Mouse (Mus musculus): Measurements from ENCODE around the gene Myoc. TPM values are rescaled to one million over a fixed set of nuclear protein-coding genes. Genes with fewer than 3 reads are reported as not detected.

Gene Myoc
- polyA plus RNA-seq, 1 experiment, result not detected

DNA sequence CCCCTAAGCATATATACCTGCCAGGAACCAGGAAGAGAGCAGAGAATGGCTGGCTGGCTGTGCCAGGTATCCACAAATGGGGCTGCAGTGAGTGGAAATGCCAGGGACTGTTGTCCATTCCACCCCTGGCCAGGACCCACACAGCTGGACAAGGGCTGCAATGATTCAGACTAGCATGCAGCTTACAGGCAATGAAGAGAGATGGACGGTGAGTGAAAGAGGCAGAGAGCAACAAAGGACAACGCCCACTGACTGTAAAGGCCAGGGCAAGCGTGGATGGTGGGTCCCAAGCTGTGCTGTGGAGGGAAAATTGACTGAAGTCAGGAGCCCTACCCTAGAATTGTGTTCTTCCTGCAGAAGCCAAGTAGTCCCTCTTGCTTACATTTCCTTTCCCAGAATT, 2.4 kb upstream of the Myoc start:
- Histone ChIP-seq H3K36me3 (ENCODE audit: control insufficient read depth, insufficient read depth, low read length) (no peaks in the 10 kb centered on the region), H3K27me3 (ENCODE audit: control insufficient read depth, insufficient read depth, low read length) (no peaks in the 10 kb centered on the region), H3K4me1 (ENCODE audit: control insufficient read depth, insufficient read depth, insufficient read length) (no peaks in the 10 kb centered on the region), H3K27ac (ENCODE audit: insufficient read depth, low read length) (no peak overlapping the region), H3K4me3 (ENCODE audit: extremely low read depth, insufficient read depth, insufficient read length) (no peak overlapping the region)
- DNase-seq (ENCODE audit: low read depth in 1 of 2, low spot score in 2 of 2), result no peak
- TF ChIP-seq POLR2A (IDR thresholded peaks at IDR 0.05; ENCODE audit: low read depth, low read length) (no peak), CTCF (IDR thresholded peaks at IDR 0.05; ENCODE audit: extremely low read depth, insufficient read depth, insufficient read length, insufficient replicate concordance) (no peak)
- WGBS, result 75% methylated on average over 3 of the region's 3 CpGs

DNA sequence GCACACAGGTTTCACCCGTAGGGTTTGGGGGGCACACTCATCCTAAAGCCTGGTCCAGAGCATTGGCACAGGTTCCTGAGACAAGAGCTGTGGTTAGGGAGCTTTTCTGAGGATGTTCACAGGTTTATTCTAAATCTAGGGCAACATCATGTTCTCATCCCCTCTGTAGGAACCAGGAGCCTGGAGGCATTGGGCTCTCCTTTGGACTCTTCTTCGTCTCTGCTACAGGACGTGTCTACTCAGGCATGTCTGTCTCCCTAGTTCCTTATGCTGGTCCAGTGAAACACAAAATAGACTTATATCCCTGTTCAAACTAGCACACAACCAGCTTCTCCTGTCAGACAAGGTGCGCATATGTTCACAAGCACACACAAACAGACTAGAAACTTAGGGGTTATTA, 420 bp upstream of the Myoc start:
- Histone ChIP-seq H3K4me3 (ENCODE audit: extremely low read depth, insufficient read depth, insufficient read length) (no peak overlapping the region), H3K27ac (ENCODE audit: insufficient read depth, low read length) (no peak overlapping the region), H3K4me1 (ENCODE audit: control insufficient read depth, insufficient read depth, insufficient read length) (no peaks in the 10 kb centered on the region), H3K27me3 (ENCODE audit: control insufficient read depth, insufficient read depth, low read length) (no peaks in the 10 kb centered on the region), H3K36me3 (ENCODE audit: control insufficient read depth, insufficient read depth, low read length) (no peaks in the 10 kb centered on the region)
- no peak for TF ChIP-seq CTCF (IDR thresholded peaks at IDR 0.05; ENCODE audit: extremely low read depth, insufficient read depth, insufficient read length, insufficient replicate concordance)
- no peak for TF ChIP-seq POLR2A (IDR thresholded peaks at IDR 0.05; ENCODE audit: low read depth, low read length)
- WGBS, result 87% methylated on average over 4 of the region's 4 CpGs
- DNase-seq (ENCODE audit: low read depth in 1 of 2, low spot score in 2 of 2), result no peak

DNA sequence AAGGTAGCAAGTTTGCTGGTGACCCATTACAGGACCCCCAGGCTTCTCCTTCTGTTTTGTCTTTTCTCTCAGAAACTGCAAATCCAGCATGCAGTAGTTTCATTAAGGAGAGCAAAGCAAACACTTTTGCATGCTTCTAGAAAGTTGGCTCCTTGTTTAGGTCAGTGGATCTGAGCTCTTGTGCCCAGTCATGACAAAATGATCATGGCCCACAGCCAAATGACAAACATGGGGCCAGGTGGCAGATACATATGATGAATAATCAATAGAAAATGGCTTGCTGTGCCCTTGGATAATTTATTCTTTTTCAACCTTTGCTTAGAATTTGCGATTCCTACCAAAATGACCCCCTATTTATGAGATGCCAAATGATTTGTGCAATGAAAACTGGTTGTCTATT, 906 bp downstream of the Myoc start:
- no peak for DNase-seq (ENCODE audit: low read depth in 1 of 2, low spot score in 2 of 2)
- no peaks in the 10 kb centered on the region for H3K36me3 ChIP-seq (ENCODE audit: control insufficient read depth, insufficient read depth, low read length)
- no peak for TF ChIP-seq CTCF (IDR thresholded peaks at IDR 0.05; ENCODE audit: extremely low read depth, insufficient read depth, insufficient read length, insufficient replicate concordance)
- TF ChIP-seq POLR2A (IDR thresholded peaks at IDR 0.05; ENCODE audit: low read depth, low read length), result no peak
- H3K27me3 ChIP-seq (ENCODE audit: control insufficient read depth, insufficient read depth, low read length), result no peaks in the 10 kb centered on the region
- WGBS, result 93% methylated on average over 1 of the region's 1 CpGs
- no peak overlapping the region for H3K27ac ChIP-seq (ENCODE audit: insufficient read depth, low read length)
- H3K4me3 ChIP-seq (ENCODE audit: extremely low read depth, insufficient read depth, insufficient read length), result no peak overlapping the region
- H3K4me1 ChIP-seq (ENCODE audit: control insufficient read depth, insufficient read depth, insufficient read length), result no peaks in the 10 kb centered on the region

- H3K4me1 ChIP-seq (ENCODE audit: control insufficient read depth, insufficient read depth, insufficient read length), result no peaks in the 10 kb centered on the region
- no peaks in the 10 kb centered on the region for H3K27me3 ChIP-seq (ENCODE audit: control insufficient read depth, insufficient read depth, low read length)
- WGBS, result 88% methylated on average over 3 of the region's 3 CpGs
- TF ChIP-seq CTCF (IDR thresholded peaks at IDR 0.05; ENCODE audit: extremely low read depth, insufficient read depth, insufficient read length, insufficient replicate concordance), result no peak
- H3K4me3 ChIP-seq (ENCODE audit: extremely low read depth, insufficient read depth, insufficient read length), result no peak overlapping the region
- H3K36me3 ChIP-seq (ENCODE audit: control insufficient read depth, insufficient read depth, low read length), result no peaks in the 10 kb centered on the region
- no peak for DNase-seq (ENCODE audit: low read depth in 1 of 2, low spot score in 2 of 2)
- no peak overlapping the region for H3K27ac ChIP-seq (ENCODE audit: insufficient read depth, low read length)
Measured at GRCm38 (mm10) chr1:162642591-162642990, 3.6 kb downstream of the Myoc start.

DNA sequence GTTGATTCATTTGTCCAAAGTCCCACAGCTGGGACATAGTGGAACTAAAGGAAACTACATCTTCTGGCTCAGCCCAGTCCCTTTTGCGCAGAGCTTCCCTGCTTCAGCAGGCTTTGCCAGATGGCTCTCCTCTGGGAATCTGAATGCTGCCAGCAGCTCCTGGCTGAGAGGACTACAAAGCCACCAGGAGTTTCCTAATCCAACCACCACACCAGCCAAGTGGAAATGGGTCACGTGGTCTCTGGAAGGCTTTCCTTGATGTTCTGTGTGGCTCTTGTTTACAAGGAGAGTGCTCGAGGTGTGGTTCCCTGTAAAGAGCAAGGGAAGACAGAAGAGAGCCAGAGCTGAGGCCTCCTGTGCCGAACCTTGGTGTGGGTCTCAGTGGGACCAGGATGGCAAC, 4.8 kb downstream of the Myoc start:
- TF ChIP-seq POLR2A (IDR thresholded peaks at IDR 0.05; ENCODE audit: low read depth, low read length), result no peak
- no peak for TF ChIP-seq CTCF (IDR thresholded peaks at IDR 0.05; ENCODE audit: extremely low read depth, insufficient read depth, insufficient read length, insufficient replicate concordance)
- DNase-seq (ENCODE audit: low read depth in 1 of 2, low spot score in 2 of 2), result no peak
- 55% methylated on average over 4 of the region's 4 CpGs for WGBS

GRCm38 (mm10) chr1:162646083-162646686, 7.2 kb downstream of the Myoc start:
- H3K27ac ChIP-seq (ENCODE audit: insufficient read depth, low read length), result no peak overlapping the region
- DNase-seq (ENCODE audit: low read depth in 1 of 2, low spot score in 2 of 2), result no peak
- no peaks in the 10 kb centered on the region for H3K36me3 ChIP-seq (ENCODE audit: control insufficient read depth, insufficient read depth, low read length)
- 79% methylated on average over 10 of the region's 10 CpGs for WGBS
- H3K4me3 ChIP-seq (ENCODE audit: extremely low read depth, insufficient read depth, insufficient read length), result no peak overlapping the region
- no peaks in the 10 kb centered on the region for H3K27me3 ChIP-seq (ENCODE audit: control insufficient read depth, insufficient read depth, low read length)
- no peaks in the 10 kb centered on the region for H3K4me1 ChIP-seq (ENCODE audit: control insufficient read depth, insufficient read depth, insufficient read length)
- TF ChIP-seq POLR2A (IDR thresholded peaks at IDR 0.05; ENCODE audit: low read depth, low read length), result no peak
- TF ChIP-seq CTCF (IDR thresholded peaks at IDR 0.05; ENCODE audit: extremely low read depth, insufficient read depth, insufficient read length, insufficient replicate concordance), result no peak

More for the DNA sequence above, 4.8 kb downstream of the Myoc start:
- Histone ChIP-seq H3K27me3 (ENCODE audit: control insufficient read depth, insufficient read depth, low read length) (no peaks in the 10 kb centered on the region), H3K4me1 (ENCODE audit: control insufficient read depth, insufficient read depth, insufficient read length) (no peaks in the 10 kb centered on the region), H3K4me3 (ENCODE audit: extremely low read depth, insufficient read depth, insufficient read length) (no peak overlapping the region), H3K27ac (ENCODE audit: insufficient read depth, low read length) (no peak overlapping the region), H3K36me3 (ENCODE audit: control insufficient read depth, insufficient read depth, low read length) (no peaks in the 10 kb centered on the region)

DNA sequence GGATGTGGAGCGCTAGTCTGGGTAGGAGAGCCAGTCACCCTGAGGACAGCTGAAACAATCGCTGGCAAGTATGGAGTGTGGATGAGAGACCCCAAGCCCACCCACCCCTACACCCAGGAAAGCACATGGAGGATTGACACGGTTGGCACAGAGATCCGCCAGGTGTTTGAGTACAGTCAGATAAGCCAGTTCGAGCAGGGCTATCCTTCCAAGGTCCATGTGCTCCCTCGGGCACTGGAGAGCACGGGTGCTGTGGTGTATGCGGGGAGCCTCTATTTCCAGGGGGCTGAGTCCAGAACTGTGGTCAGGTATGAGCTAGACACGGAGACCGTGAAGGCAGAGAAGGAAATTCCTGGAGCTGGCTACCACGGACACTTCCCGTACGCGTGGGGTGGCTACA, 9.5 kb downstream of the Myoc start:
- TF ChIP-seq POLR2A (IDR thresholded peaks at IDR 0.05; ENCODE audit: low read depth, low read length) (no peak), CTCF (IDR thresholded peaks at IDR 0.05; ENCODE audit: extremely low read depth, insufficient read depth, insufficient read length, insufficient replicate concordance) (no peak)
- H3K4me3 ChIP-seq (ENCODE audit: extremely low read depth, insufficient read depth, insufficient read length), result no peak overlapping the region
- H3K4me1 ChIP-seq (ENCODE audit: control insufficient read depth, insufficient read depth, insufficient read length), result no peaks in the 10 kb centered on the region
- WGBS, result 90% methylated on average over 14 of the region's 14 CpGs
- H3K27ac ChIP-seq (ENCODE audit: insufficient read depth, low read length), result no peak overlapping the region
- no peaks in the 10 kb centered on the region for H3K36me3 ChIP-seq (ENCODE audit: control insufficient read depth, insufficient read depth, low read length)
- H3K27me3 ChIP-seq (ENCODE audit: control insufficient read depth, insufficient read depth, low read length), result no peaks in the 10 kb centered on the region
- no peak for DNase-seq (ENCODE audit: low read depth in 1 of 2, low spot score in 2 of 2)
